Mouse (Mus musculus) midbrain, embryonic 10.5 days (tissue): Measurements from ENCODE around the gene Rfc4. TPM values are rescaled to one million over a fixed set of nuclear protein-coding genes. Genes with fewer than 3 reads are reported as not detected.
"Not testable (repeated sequence)": the region's sequence is repeated elsewhere in the genome, so short reads cannot be mapped to it uniquely, and the experiment has no call there.

Experiments
- DNase-seq: peaks from one replicate; pipeline ENCODE4 v3.0.0-alpha.2; 2017; ENCODE audit warnings: low spot score
- H3K27ac ChIP-seq: fragments of 300-500 bp; sonication (generic); replicated peaks from 2 replicates; pipeline ENCODE4 v1.5.1; 2016; ENCODE audit warnings: mild to moderate bottlenecking
- H3K27me3 ChIP-seq: fragments of 300-500 bp; sonication (generic); 2 replicates; pipeline ENCODE4 v1.6.1; 2016; ENCODE audit warnings: low read depth, mild to moderate bottlenecking; ENCODE audit not compliant: poor library complexity, severe bottlenecking
- H3K36me3 ChIP-seq: fragments of 300-500 bp; sonication (generic); 2 replicates; pipeline ENCODE4 v1.6.1; 2016; ENCODE audit warnings: mild to moderate bottlenecking, moderate library complexity
- H3K4me1 ChIP-seq: fragments of 300-500 bp; sonication (generic); 2 replicates; pipeline ENCODE4 v1.6.1; 2016
- H3K4me3 ChIP-seq: fragments of 300-500 bp; sonication (generic); 2 replicates; pipeline ENCODE4 v1.5.1; 2016; ENCODE audit warnings: mild to moderate bottlenecking, moderate library complexity
- H3K9me3 ChIP-seq: fragments of 300-500 bp; sonication (generic); replicated peaks from 2 replicates; pipeline ENCODE4 v1.6.1; 2016; ENCODE audit warnings: mild to moderate bottlenecking
- WGBS: fragments of 180-500 bp; shearing (Covaris S2); methylation state at CpG from one replicate; pipeline ENCODE4 v1.1.7; 2016; 5-methylcytosine and 5-hydroxymethylcytosine counted together
- microRNA-seq: library from miRNA; unstranded; fragments of <30 nt; microRNA quantifications from one replicate; pipeline ENCODE4, GENCODE M21; 2017
- polyA plus RNA-seq: library from polyadenylated mRNA; unstranded; fragments of >200 nt; fragmentation: Nextera tagmentation; extraction: Ambion mirVana; gene quantifications from 2 replicates; pipeline ENCODE4 v1.2.1, GENCODE M21; 2016

Gene Rfc4
- polyA plus RNA-seq, 1 experiment from 2014 or later, result 272 TPM

GRCm38 (mm10) chr16:23096886-23097285 is 30.7 kb downstream of the Rfc4 start:
- WGBS, result 89% methylated on average over 1 of the region's 1 CpGs
- not testable (repeated sequence) for DNase-seq

GRCm38 (mm10) chr16:23095581-23095980 is 32.0 kb downstream of the Rfc4 start:
- not testable (repeated sequence) for H3K4me3 ChIP-seq, DNase-seq, H3K27ac ChIP-seq, H3K9me3 ChIP-seq, H3K36me3 ChIP-seq
- H3K27me3 ChIP-seq, result peaks cover 16% of the 10 kb centered on the region
- 95% methylated on average over 5 of the region's 5 CpGs for WGBS
- H3K4me1 ChIP-seq, result peaks cover 15% of the 10 kb centered on the region

More at GRCm38 (mm10) chr16:23096886-23097285, 30.7 kb downstream of the Rfc4 start:
- H3K27ac ChIP-seq, H3K4me3 ChIP-seq, H3K9me3 ChIP-seq, H3K36me3 ChIP-seq: not testable (repeated sequence)
- Histone ChIP-seq H3K27me3 (peaks cover 24% of the 10 kb centered on the region), H3K4me1 (peaks cover 18% of the 10 kb centered on the region)

GRCm38 (mm10) chr16:23094136-23094535 is 33.4 kb downstream of the Rfc4 start:
- no peak overlapping the region for H3K27ac ChIP-seq
- H3K4me1 ChIP-seq, result peaks cover under 1% of the 10 kb centered on the region; the same call in 1 of the 2 replicates
- WGBS, result 92% methylated on average over 6 of the region's 6 CpGs
- DNase-seq, result no peak
- H3K9me3 ChIP-seq, result no peaks in the 10 kb centered on the region
- no peaks in the 10 kb centered on the region for H3K36me3 ChIP-seq
- peaks cover 5% of the 10 kb centered on the region for H3K27me3 ChIP-seq
- H3K4me3 ChIP-seq, result no peak overlapping the region

- Histone ChIP-seq H3K36me3 (no peaks in the 10 kb centered on the region), H3K27me3 (no peaks in the 10 kb centered on the region), H3K27ac (no peak overlapping the region), H3K4me3 (no peak overlapping the region), H3K9me3 (no peaks in the 10 kb centered on the region), H3K4me1 (no peaks in the 10 kb centered on the region)
- 85% methylated on average over 13 of the region's 13 CpGs for WGBS
- no peak for DNase-seq
Measured at GRCm38 (mm10) chr16:23093321-23093953, 34.1 kb downstream of the Rfc4 start.

GRCm38 (mm10) chr16:23091345-23091744 is 36.2 kb downstream of the Rfc4 start:
- not testable (repeated sequence) for H3K9me3 ChIP-seq, H3K36me3 ChIP-seq, H3K4me1 ChIP-seq, H3K27ac ChIP-seq, DNase-seq, H3K27me3 ChIP-seq, H3K4me3 ChIP-seq

GRCm38 (mm10) chr16:23088491-23088890 is 39.0 kb downstream of the Rfc4 start:
- not testable (repeated sequence) for H3K36me3 ChIP-seq, H3K9me3 ChIP-seq, H3K27ac ChIP-seq, DNase-seq, H3K4me3 ChIP-seq, H3K27me3 ChIP-seq, H3K4me1 ChIP-seq
- WGBS, result 82% methylated on average over 1 of the region's 1 CpGs

GRCm38 (mm10) chr16:23087712-23088111 is 39.8 kb downstream of the Rfc4 start:
- not testable (repeated sequence) for DNase-seq, H3K27ac ChIP-seq, H3K27me3 ChIP-seq, H3K4me3 ChIP-seq, H3K36me3 ChIP-seq, H3K9me3 ChIP-seq, H3K4me1 ChIP-seq
- WGBS, result 68% methylated on average over 4 of the region's 4 CpGs

- DNase-seq, H3K27ac ChIP-seq, H3K27me3 ChIP-seq, H3K4me1 ChIP-seq, H3K36me3 ChIP-seq, H3K9me3 ChIP-seq, H3K4me3 ChIP-seq: not testable (repeated sequence)
- 83% methylated on average over 8 of the region's 8 CpGs for WGBS
Measured at GRCm38 (mm10) chr16:23087159-23087558, 40.4 kb downstream of the Rfc4 start.

- H3K4me1 ChIP-seq, H3K27ac ChIP-seq, H3K9me3 ChIP-seq, H3K27me3 ChIP-seq, H3K4me3 ChIP-seq, DNase-seq, H3K36me3 ChIP-seq: not testable (repeated sequence)
- WGBS, result 93% methylated on average over 6 of the region's 6 CpGs
Measured at GRCm38 (mm10) chr16:23077516-23077915, 50.0 kb downstream of the Rfc4 start.

Small RNA genes within 50 kb of the gene (microRNA-seq; reads per million reads assigned to microRNA genes)
- gene Gm49346, result not detected

Other genes starting within 250 kb of the Rfc4 start
- gene Ahsg, start 236.5 kb downstream of the Rfc4 start, polyA plus RNA-seq, result not detected in 2 replicates
- gene Fetub, start 209.4 kb downstream of the Rfc4 start, polyA plus RNA-seq, result not detected in 2 replicates
- gene Hrg, start 176.7 kb downstream of the Rfc4 start, polyA plus RNA-seq, result 0.09 and 0.12 TPM in 2 replicates
- not detected in 2 replicates for gene Kng2, start 98.3 kb downstream of the Rfc4 start, polyA plus RNA-seq
- gene Kng1, start 69.9 kb downstream of the Rfc4 start, polyA plus RNA-seq, result not detected in 2 replicates
- gene Eif4a2, start 20.3 kb downstream of the Rfc4 start, polyA plus RNA-seq, result 154 and 155 TPM in 2 replicates
- not detected in 2 replicates for gene Adipoq, start 18.8 kb upstream of the Rfc4 start, polyA plus RNA-seq
- gene St6gal1, start 97.0 kb upstream of the Rfc4 start, polyA plus RNA-seq, result 17.5 and 23.4 TPM in 2 replicates